Mouse (Mus musculus) heart, postnatal 4 days (tissue): Measurements from ENCODE around the gene Slc9a9. TPM values are rescaled to one million over a fixed set of nuclear protein-coding genes. Genes with fewer than 3 reads are reported as not detected.

ENCODE experiments used
- DNase-seq: peaks from one replicate; pipeline ENCODE4 v3.0.0; 2021
- total RNA-seq, 2 experiments: library from RNA; stranded (reverse); gene quantifications; 2 replicates each; pipeline ENCODE4 v1.2.3; 2021

Slc9a9 gene
- total RNA-seq, 2 experiments from 2014 or later = 2.6 to 2.7 TPM

DNA sequence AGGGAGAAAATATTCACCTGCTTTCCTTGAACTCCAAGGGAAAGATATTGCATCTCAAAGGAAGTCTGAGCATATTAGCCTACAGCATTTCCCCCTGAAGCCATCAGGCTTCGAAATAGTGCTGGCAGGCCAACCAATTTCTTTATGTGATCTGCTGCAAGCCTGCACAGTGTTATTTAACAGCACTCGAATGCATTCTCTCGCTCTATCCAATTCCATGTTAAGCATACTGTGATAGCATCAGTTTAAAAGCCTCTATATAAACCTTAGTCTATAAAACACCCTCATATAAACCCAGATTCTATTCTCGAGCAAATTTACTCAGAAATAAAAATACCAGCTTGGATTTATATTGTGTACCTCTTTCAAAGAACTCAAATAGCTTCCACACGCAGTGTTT lies 170.7 kb downstream of the Slc9a9 start:
- DNase-seq = no peak

DNA sequence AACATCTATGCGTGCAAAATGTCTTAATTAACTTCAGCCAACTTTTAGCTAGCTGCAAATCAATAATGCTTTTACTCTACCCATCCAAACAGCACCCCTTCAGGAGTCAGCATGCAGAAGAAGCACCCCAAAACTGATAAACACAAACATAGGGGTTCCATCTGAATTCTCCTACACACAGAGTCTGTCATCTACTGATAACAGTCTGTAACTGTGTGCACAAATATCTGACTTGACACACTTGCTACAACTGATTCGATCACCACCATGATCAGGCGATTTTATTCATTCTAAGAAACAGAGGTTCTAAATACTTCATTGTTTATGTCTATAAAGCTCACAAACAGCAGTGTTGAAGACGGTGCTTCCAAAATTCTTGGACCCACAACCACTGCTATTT lies 171.3 kb downstream of the Slc9a9 start:
- no peak for DNase-seq

DNA sequence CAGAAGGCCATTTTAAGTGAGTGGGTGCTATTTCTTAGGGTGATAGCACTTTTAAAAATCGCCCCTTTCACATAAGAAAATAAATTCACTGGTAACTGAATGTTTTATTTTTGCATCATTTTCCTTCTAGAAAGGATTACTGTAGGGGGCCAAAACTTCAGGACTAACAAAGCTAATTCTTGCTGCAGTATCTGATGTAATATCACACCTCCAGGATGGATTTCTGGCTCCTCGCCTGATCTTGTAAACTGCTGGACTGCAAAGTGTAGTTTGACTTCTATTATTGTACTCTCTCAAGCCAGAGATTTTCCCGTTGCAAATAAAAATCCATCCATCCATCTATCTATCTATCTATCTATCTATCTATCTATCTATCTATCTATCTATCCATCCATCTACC lies 174.5 kb downstream of the Slc9a9 start:
- DNase-seq = no peak

DNA sequence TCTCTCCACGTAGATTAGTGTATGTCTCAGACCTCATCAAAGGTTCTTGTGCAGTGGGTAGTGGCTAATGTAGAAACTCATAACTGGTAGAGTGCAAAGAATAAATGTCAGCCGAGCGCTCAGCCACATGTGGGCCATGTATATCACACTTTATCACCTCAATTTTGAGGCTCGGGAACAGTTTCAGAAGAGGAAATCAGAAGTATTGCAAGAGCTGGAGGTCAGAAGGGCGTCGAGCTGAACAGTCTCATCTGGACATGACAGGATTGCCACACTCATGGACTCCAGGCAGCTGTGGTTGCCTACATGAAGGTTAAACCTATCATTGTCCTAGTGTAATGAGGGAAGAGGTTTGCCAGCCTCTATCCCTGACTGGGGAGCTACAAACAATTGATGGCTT lies 177.9 kb downstream of the Slc9a9 start:
- no peak for DNase-seq

DNA sequence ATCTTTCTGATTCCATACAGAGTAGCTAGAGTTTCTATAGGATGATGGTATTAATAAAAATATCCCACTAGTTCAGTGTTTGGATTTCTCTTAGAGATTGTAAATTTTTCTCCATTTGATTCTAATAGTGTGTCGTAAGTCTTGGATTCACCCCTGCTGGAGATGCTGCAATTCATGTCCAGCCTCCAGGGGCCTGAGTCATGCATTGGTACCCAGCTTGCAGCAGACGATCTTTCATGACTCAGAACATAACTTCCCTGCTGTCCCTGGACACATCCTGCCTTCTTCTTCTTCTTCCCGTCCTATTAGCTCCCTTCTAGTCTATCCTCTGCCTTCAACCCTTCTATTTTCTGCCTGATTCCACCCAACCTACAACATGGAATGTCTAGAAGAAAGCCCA lies 181.8 kb downstream of the Slc9a9 start:
- DNase-seq = no peak

DNA sequence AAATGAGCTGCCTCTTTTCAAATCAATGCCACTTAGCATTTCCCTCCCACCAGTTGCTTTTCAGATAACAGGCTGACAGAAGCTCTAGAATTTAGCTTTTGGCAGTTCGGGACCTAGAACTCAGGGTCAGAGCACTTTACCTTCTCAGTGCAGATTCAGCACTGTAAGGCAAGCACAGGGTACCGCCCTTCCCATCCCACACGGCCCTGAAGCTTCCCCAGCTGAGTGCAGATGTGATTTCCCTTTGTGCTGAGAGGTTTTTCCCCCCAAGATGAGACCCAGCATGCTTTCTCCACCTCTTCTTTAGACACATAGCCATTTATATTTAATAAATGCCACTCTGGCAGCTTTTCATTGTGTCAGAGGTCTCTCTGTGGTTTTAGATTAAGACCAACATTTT lies 186.4 kb downstream of the Slc9a9 start:
- DNase-seq = no peak

DNA sequence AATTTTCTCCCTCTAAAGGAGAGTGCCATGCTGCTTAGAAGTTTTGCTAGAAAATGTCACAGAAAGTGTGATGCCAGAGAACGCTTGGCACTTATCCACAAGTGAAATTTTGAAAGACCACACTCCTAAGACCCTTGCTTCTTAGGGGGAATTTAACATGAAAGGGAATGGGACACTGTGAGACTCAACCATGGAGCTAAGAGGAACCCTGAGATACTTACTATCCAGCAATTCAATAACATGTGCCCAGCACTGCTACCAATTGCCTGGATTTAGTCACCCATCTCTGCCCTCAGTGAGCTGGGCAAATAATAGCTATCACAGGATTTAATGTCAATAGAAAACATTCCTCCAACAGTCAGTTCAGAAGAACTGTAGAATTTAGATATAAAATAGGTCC lies 198.8 kb downstream of the Slc9a9 start:
- no peak for DNase-seq

DNA sequence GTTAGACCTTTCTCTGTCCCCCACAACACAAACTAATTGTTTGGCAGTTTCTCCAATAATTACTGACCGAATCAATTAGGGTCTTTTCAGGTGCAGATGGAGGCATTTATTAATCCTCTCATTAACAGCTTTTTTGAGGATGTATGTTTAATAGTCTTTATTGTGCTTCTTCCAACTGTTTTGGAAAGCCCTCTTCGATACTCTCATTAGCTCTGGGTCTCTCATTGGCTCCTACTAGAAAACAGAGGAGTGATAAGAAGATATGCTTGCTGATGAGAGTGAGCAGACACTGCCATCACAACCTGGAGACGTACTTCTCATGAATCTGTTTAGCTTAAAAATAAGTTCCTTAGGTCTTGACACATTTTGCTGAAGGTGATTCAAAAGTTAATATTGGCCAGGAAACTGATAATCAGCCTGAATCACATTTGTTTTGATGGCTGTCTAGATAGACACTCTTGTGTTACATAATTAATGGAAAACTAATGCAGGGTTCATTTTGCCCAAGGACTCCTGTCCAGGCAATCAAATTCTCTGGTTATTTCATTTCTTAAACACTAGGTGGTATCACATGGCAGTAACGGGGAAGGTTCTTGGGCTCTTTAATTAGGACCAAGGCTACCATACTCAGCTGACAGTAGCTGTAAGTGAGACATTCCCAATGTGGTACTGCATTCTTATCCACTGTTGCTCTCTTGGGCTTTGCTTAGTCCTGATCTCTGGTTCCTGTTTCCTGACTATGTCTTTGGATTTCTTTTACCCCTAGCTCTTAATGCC lies 199.5 kb downstream of the Slc9a9 start:
- no peak for DNase-seq

DNA sequence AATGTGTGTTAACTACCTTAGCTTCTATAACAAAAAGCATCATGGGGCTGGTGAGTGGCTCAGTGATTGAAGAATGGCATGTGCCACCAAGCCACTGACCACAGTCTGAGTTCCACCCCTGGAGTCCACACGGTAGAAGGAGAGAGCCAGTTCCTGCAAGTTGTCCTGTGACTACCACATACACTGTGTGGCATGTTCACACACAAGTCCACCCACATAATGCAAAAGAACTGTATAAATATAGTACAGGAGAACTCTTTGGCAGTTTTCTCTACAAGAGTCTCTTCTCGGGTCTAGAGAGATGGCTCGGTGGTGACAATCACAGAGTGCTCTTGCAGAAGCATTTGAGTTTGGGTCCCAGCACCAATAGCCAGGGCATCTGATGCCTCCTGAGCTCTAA lies 212.8 kb downstream of the Slc9a9 start:
- DNase-seq = no peak

DNA sequence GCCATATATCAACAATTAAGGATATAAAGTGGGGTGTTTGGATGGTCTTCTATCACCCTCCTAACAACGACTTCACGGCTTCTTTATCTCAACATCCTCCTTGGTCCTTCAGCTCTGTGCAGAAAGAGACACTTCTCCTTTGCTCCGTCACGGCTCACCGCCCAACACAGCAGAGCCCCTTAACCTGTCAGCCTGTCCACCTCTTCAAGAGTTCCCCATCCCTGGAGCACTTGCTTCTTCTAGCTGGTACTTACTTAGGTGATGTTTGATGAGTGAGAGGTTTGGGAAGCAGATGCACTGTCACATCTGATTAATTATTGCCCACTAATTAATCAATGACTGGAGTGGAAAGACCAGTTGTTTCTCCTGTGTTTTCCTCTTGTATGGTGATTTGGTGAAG lies 213.7 kb downstream of the Slc9a9 start:
- no peak for DNase-seq

DNA sequence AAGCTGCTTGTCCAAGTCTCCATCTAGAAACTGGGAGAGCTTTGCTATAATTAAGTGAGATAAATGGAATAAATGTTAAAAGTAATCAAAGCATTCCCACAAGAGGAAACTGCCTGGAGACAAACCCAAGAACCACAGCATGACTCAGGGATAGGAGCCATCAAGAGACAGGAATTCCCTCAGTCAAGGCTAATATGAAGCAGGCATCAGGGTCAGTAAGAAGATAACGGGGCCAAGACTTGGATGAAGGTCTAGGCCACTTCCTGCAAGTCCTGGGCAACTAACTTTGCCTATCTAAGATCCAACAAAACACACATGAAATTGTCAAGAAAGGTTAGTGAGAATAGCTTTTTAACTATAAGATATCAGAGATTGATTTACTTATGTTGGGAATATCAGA lies 215.4 kb downstream of the Slc9a9 start:
- no peak for DNase-seq

DNA sequence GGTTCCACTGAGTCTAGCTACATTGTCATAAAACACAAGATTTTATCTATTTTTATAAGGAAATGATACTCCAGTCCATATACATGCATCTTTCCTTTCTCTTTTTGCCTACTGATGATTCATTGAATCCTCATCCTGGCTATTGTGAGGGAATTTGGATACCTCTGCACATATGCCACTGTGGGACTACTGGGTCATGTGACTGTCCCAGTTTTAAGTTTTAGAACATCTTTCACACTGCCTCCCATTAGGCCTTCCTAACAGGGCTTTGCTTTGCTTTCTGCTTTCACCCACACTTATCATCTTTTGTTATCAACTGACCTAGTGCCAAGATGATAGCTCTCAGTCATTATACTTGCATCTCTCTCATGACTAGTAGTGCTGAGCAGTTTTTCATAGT lies 219.9 kb downstream of the Slc9a9 start:
- DNase-seq = no peak

DNA sequence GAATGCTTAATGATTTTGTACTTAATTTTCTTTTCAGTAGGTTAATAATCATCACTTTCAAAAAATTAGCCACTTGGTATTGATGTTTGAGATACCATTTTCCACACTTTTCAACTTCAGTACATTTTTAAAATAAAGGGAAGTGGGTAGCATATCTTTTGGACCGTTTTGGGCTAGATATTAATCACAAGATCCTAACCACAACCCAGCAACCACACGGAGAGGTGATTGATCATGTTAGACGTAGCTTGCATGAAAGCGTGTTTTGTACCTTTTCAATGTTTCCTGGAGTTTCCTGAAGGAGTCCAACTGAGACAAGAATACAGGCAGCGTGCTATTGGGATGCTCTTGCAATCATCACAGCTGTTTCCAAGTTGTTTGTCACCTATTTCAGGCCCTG lies 226.2 kb downstream of the Slc9a9 start:
- DNase-seq = no peak

DNA sequence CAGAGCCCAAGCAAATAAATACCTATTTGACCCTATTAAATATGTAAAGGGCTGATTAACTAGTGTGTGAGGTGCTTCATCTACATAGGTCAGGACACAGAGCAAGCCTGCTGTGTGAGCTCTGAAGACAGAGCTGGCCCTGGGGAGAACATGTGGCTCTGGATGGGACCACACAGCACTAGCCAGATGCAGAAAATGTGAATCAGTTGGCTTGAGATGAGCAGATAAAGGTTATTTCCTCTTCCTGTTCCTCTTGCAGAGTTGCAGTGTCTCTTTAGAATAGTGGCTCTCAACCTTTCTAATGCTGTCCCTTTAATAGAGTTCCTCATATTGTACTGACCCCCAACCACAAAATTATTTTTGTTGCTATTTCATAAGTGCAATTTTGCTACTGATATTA lies 234.5 kb downstream of the Slc9a9 start:
- no peak for DNase-seq

DNA sequence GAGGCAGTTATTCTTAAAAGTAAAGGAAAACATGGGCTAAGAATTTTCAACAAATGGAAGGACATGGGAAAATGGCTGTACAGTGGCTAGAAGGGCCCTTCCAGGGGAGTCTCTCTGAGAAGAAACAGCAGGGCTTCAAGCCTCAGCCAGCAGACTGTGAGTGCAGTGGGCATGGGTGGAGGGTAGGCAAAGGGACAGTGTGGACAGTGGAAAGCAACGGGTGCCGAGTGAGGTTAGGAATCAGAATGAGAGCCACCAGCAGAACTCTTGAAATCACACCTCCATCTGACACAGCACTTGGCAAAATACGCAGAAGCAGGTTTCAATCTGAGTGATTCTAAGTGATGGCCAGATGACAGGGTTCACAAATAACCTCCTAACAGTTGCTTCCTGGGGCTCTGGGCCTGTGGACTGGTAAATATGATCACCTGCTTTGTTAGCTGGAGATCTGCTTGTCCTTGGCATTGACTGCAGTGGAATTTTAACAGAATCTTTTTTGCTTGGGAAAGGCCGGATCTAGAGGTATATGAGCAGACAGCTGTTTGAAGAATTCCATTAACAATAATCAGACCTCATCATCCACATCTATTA lies 237.4 kb downstream of the Slc9a9 start:
- no peak for DNase-seq

DNA sequence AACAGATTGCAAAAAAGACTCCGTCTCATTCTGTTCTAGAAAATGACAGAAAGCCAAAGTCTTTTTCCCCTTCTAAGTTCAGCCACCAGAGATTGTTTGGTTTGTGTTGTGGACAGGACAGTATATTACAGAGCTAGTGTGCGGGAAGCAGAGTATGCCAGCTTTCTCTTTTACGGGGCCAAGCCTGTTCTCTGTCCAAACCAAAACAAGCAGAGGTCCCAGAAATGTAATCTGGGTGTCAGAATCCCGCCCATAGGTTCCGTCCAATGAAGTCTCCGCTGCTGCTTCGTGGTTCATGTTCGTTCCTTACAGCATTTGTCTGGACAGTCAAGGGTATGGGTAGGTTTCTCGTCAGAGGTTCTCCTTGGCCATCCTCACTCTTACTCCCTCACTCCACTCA lies 242.4 kb downstream of the Slc9a9 start:
- DNase-seq = no peak

DNA sequence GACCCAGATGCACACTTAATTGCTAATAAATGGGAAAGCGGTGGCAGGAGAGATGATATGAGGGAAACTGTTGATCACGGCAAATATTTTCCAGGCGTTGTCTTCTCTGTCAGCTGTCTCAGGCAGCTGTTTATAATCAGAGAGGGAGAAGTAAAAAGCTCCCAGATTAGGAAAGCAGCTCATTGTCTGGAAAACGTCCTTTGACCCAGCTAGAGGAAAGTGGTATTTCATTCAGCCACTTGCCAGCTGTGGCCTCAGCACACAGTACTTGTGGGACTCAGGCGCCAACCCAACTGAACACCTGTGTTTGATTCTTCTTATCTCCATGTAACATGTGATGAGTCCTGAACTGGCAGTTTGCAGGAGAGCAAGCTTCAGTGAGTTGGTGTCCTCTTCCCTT lies 252.4 kb downstream of the Slc9a9 start:
- DNase-seq = no peak

DNA sequence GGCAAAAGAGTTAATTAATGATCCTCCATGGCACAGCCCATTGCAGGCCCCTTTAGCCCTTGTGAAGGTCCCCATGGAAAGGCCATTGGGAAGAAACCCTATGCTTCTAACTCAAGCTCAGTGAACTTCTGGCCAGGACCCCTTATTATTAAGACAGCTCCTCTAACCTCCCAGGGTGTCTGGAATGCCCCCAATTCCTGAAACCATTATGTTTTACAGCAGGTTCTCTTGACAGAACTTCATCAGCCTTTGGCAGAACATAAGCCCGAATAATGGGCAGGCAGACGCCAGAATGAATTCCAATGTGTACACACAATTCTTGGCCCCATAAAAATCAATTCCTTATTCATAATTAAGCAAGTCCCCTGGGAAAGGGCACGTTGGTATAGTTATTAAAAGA lies 256.1 kb downstream of the Slc9a9 start:
- DNase-seq = no peak

DNA sequence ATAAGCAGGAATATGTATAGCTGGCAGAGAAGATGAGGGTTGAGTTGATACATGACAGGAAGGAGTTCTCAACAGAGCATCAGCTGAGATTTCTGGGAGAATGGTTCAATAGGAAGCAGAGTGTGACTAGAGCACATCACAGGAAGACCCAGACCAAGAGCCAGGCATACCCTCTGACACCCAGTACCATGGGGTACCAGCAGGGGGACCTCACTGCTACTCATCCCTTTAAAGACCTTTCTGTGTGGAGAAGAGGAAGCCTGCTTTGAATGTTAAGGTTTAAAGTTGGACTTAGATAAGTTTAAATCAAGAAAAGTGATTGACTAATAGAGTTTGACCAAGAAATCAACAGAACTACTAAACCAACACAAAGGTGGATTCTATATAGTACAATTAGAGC lies 257.4 kb downstream of the Slc9a9 start:
- peak; percentile 36 for DNase-seq

DNA sequence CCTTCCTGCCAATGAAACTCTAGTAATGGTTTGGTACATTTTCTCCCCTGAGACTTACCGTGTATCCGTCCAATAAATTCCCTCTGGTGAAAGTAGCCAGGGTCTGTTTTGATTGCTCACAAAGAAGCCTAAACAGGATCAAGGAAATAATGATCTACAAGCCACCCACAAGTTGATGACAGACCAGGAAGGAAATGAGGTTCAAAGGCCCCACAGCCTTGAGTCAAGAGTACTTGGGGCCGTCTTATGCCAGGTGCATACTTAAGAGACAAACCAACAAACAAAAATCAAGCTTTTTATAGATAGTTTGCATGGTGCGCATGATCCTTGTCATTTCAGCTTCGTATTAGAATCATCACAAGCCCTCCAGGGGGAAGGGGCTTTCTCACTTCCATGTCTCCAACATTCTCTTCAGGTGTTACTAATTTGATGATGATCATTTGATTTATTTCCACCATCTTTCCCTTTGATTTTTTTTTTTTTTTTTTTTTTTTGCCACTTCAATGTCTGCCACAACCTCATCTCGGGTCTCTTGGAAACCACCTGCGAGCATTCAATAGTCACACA lies 275.9 kb downstream of the Slc9a9 start:
- DNase-seq = no peak

DNA sequence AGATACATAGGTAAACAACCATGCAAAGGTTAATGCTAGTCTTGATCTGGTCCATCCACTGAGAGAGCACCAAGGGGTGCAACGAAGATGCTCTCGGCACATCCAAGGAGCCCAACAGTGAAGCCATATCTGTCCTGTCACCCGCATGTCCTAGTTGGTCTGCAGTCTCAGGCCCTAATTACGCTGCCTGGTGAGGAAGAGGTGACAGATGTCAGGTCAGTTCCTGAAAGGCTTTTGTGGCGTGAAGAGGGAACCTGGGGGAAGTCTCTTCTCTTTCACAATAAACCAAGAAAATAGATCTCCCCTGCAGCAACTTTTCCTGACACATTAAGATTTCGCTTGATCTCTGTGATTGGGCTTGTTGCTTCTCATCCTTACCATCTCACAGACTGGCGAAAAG lies 277.5 kb downstream of the Slc9a9 start:
- no peak for DNase-seq

DNA sequence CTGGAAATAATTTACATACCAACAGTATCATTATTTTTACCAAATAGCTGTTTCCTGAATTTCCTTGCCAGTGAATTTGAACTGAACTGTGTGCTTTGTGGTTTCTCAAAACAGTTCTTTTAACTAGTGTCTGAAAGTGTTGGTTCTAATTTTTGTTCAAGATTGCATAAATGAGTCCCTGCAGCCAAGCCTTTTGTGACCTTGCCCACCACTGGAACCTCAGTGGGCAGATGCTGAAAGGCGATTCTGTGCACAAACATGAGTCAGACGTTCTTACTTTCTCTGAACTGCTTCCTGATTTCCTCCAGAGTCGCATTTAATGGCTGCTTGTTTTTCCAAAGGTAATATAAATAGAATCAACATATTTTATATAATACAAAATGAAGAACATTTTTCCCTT lies 281.0 kb downstream of the Slc9a9 start:
- no peak for DNase-seq

DNA sequence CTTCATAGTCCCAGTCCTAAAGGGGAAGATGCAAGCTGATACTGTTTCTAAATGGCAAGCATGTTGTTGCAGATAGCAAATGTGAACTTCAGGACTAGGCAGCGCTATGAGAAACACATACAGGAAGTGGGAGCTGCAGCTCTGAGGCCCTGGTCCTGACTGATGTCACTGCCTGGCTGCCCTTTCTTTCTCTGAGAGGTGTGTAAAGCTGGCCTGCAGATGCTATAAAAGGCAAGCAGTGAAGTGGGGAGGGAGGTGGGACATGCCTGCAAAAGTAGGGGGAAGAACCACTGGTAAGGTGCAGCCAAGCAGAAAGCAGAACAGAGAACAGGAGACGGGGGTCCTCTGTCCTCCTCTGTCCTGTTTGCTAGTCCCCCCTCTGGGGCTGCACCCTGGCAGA lies 285.9 kb downstream of the Slc9a9 start:
- DNase-seq = peak; percentile 6

DNA sequence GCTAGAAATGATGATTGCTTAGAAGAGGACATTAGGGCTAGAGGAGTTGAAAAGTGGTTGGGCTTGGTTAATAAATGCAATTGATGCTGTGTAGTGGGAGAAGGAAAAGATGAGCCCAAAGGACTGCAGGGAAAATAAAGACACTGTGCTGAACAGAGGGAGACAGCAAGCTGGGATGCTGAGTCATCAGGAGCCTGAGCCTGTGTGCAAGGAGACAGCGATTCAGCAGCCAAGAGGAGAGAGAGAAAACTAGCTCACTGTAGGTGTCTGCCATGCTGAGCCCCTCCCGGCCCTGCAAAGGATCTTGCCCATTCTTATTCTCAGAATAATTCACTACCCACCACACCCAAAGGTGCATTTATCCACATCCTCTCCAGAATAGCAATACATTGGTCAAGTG lies 288.7 kb downstream of the Slc9a9 start:
- DNase-seq = no peak
